Mouse (Mus musculus): ENCODE measurements at regions not wholly inside any gene's neighbourhood (a gene's known extent, or its start where the extent isn't known, plus 50 kb on each side); places are given as distances from the start of the nearest gene placed in this dataset.
A peak's percentile ranks its signal among the peaks of the same experiment; 100 is the strongest.

DNA sequence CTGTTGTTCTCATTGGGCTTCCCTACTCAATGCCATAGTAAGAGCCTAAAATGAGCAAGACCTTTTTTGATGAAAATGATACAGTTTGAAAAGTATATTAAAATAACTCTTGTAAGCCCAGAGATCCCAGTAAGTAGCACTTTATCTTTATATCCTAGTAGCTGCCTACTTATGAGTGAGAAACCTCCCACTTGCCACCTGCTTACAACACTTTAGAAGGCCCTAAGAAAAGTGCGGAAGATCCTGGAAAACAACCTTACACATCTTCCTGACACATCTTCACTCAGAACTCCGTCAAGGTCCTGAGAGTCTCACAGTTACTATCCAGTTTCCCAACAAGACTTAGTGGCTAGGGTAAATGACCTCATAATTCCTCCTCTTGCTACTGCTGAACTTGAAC lies 759.0 kb upstream of the Ptprd start:
- no peak for TF ChIP-seq CTCF (IDR thresholded peaks at IDR 0.05; ENCODE audit: low read depth)
- no peak for ATAC-seq
- Histone ChIP-seq H3K4me2 (ENCODE audit: low read depth) (no peak overlapping the region), H3K4me1 (ENCODE audit: insufficient read depth) (no peaks in the 10 kb centered on the region), H3K36me3 (ENCODE audit: insufficient read depth) (no peaks in the 10 kb centered on the region), H3K27me3 (ENCODE audit: insufficient read depth, low read length) (no peaks in the 10 kb centered on the region), H3K9me3 (ENCODE audit: low read length) (no peaks in the 10 kb centered on the region), H3K27ac (ENCODE audit: low read depth, low read length) (no peak overlapping the region), H3K9ac (no peak overlapping the region), H3K4me3 (ENCODE audit: low read depth, low read length) (no peak overlapping the region)
- DNase-seq: no peak
- 87% methylated on average over 2 of the region's 2 CpGs for WGBS

DNA sequence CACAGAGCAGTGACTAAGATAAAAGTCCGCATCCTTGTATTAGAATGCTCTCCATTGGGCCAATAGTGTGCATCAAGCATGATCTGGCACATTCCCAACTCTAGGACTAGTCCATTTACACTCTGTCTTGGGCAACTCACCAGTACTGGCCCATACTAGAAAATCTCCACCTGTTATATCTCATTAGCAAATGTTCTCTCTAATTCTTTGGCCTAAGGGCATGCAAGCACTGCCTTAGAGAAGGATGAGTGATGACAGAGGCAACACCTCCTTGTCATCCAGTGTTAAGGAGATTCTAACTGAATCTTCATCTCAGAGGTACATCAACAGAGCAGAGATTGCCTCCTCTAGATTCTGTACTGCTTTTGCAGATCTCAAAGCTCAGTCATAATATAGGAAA lies 731.8 kb upstream of the Ptprd start:
- WGBS: 83% methylated on average over 1 of the region's 1 CpGs
- Histone ChIP-seq H3K4me1 (ENCODE audit: insufficient read depth) (no peaks in the 10 kb centered on the region), H3K27ac (ENCODE audit: low read depth, low read length) (no peak overlapping the region), H3K27me3 (ENCODE audit: insufficient read depth, low read length) (no peaks in the 10 kb centered on the region), H3K9ac (no peak overlapping the region), H3K36me3 (ENCODE audit: insufficient read depth) (no peaks in the 10 kb centered on the region), H3K4me3 (ENCODE audit: low read depth, low read length) (no peak overlapping the region), H3K9me3 (ENCODE audit: low read length) (no peaks in the 10 kb centered on the region), H3K4me2 (ENCODE audit: low read depth) (no peak overlapping the region)
- no peak for TF ChIP-seq CTCF (IDR thresholded peaks at IDR 0.05; ENCODE audit: low read depth)
- ATAC-seq (no peak), DNase-seq (no peak)

DNA sequence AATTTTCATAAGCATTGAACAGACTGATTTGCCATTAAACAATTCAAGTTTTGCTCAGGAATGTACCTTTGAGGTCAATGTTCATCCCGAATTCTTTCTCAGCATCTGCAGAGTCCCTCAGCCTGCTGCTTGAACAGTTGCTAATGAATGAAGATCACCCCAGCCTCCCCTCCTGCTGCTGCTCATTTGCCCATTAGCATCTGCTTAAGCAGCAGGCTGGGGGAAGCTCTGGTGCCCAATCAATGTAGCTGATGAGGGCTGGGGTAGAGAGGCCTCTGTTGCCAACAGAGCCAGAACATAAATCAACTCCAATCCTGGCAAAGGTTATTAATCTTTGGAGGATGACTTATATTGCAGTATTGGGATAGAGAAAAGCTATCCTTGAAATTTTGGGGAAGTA lies 715.4 kb upstream of the Ptprd start:
- Histone ChIP-seq H3K27me3 (ENCODE audit: insufficient read depth, low read length) (no peaks in the 10 kb centered on the region), H3K4me3 (ENCODE audit: low read depth, low read length) (no peak overlapping the region), H3K9me3 (ENCODE audit: low read length) (no peaks in the 10 kb centered on the region), H3K36me3 (ENCODE audit: insufficient read depth) (no peaks in the 10 kb centered on the region), H3K4me2 (ENCODE audit: low read depth) (no peak overlapping the region), H3K27ac (ENCODE audit: low read depth, low read length) (no peak overlapping the region), H3K4me1 (ENCODE audit: insufficient read depth) (no peaks in the 10 kb centered on the region), H3K9ac (no peak overlapping the region)
- ATAC-seq (no peak), DNase-seq (no peak)
- WGBS: 16% methylated on average over 1 of the region's 1 CpGs
- TF ChIP-seq CTCF (IDR thresholded peaks at IDR 0.05; ENCODE audit: low read depth): no peak

DNA sequence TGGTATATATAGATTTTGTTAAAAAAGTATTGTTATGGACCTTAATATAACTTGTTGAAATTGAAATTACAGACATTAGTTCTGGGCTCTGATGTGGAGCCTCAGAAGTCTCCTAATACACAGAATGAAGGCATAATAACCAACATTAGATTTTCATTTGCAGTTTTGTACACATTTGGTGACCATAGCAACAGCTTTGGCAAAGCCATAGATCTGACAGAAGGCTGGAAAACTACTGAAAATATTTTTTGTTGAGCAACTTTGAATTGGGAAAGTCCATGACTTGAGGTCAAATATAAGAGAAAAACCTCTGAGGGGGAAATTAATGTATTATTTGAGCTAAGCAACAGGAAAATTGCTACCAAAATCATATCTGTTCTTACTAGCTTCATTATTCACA lies 712.3 kb upstream of the Ptprd start:
- no peak for ATAC-seq
- no peak for TF ChIP-seq CTCF (IDR thresholded peaks at IDR 0.05; ENCODE audit: low read depth)
- Histone ChIP-seq H3K9me3 (ENCODE audit: low read length) (no peaks in the 10 kb centered on the region), H3K36me3 (ENCODE audit: insufficient read depth) (no peaks in the 10 kb centered on the region), H3K27me3 (ENCODE audit: insufficient read depth, low read length) (no peaks in the 10 kb centered on the region), H3K9ac (no peak overlapping the region), H3K4me3 (ENCODE audit: low read depth, low read length) (no peak overlapping the region), H3K4me1 (ENCODE audit: insufficient read depth) (no peaks in the 10 kb centered on the region), H3K4me2 (ENCODE audit: low read depth) (no peak overlapping the region), H3K27ac (ENCODE audit: low read depth, low read length) (no peak overlapping the region)
- DNase-seq: peak; percentile 30
